Mouse (Mus musculus) olfactory bulb, adult 2 months (tissue): ENCODE results near the gene Acot10.

Source experiments
- CTCF ChIP-seq: fragments of 200-500 bp; IDR thresholded peaks from 2 replicates; pipeline ENCODE4 v1.5.1; 2012; ENCODE audit warnings: low read depth, mild to moderate bottlenecking, low read length, moderate library complexity; ENCODE audit not compliant: insufficient read depth
- POLR2A ChIP-seq: fragments of 200-500 bp; IDR thresholded peaks from 2 replicates; pipeline ENCODE4 v1.6.1; 2012; ENCODE audit warnings: mild to moderate bottlenecking, low read depth, low read length, moderate library complexity; ENCODE audit not compliant: insufficient read depth

DNA sequence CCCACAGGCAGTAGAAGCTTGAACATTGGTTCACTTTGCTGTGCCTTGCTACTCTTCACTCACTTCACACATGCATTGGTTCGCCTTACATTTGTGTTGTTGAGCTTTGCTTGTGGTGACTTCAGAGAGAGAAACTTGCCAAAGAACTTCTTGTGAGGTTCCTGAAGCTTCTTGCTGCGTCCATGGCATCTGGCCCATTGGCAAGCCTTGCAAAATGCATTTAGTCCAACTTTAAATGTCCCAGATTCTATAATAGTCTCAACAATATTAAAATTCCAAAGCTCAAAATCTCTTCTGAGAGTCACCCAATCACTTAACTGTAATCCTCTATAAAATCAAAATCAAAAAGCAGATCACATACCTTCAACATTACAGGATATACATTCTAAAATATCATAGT is 6.3 kb downstream of the Acot10 start:
- TF ChIP-seq CTCF, result no peak
- TF ChIP-seq POLR2A, result no peak
